Mouse (Mus musculus) WW6 (cell line): ENCODE results near the gene Tet3.
"Not testable (repeated sequence)": the region's sequence is repeated elsewhere in the genome, so short reads cannot be mapped to it uniquely, and the experiment has no call there.

Experiments used
- DNase-seq: peaks from one replicate; pipeline ENCODE4 v3.0.0-alpha.2; 2013; ENCODE audit warnings: low read depth, low spot score

Gene Tet3

DNA sequence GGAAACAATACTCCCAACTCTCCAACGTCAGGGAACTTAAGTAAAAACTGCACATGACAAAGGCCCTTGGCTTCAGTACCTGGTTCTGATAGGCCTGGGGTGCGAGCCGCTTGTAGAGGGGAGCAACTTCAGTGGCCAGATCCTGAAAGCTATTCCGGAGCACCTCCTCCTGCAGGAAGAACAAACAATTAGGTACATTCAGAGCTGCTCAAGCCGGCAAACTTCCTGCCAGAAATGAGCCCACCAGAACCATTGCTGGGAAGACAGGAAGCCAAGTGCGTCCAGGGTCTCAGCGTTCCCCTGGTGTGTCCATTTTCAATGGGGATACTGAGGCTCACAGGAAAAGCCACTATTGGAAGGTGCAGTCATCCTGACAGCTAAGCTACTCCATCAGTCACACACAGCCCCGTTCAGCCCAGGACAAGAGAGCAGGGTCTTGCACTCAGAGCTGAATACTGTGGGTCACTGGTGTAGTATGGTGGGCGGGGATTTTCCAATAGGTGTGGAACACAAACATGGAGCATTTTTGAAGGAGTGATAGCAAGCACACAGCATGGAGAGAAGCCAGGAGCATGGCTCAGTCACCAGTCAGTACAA is 85.1 kb downstream of the Tet3 start:
- DNase-seq = no peak

- no peak for DNase-seq
Measured at GRCm38 (mm10) chr6:83371350-83371749, 87.5 kb downstream of the Tet3 start.

DNA sequence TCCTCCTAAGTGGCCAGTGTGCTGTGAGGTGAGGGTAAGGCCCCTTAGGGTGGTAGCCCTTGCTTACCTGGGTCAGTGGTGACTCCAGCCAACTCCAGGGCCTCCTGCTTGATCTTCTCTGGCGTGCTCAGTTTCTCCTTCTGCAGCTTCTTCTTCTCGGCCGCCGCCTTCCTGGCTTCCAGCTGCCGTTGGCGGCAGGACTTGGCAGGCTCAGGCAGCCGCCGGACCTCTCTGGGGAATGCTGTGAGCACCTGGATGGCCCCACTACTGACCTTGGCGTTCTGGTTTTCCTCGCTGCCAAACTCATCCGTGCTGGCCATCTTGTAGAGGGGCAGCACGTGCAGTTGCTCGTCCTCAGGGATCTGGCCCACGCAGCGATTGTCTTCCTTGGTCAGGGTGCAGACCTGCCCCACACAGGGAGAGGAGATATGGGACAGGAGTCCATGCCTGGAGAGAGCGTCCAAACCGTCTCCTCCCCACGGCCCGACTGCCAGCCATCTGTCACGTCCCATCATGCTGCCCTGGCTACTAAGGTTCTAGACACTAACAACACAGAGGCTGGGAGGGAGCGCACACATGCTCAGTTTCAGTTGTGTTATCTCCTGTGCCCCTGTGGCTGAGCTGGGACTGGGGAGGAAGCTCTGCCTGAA is 88.4 kb downstream of the Tet3 start:
- DNase-seq = no peak

GRCm38 (mm10) chr6:83363075-83363474 is 95.8 kb downstream of the Tet3 start:
- no peak for DNase-seq

DNA sequence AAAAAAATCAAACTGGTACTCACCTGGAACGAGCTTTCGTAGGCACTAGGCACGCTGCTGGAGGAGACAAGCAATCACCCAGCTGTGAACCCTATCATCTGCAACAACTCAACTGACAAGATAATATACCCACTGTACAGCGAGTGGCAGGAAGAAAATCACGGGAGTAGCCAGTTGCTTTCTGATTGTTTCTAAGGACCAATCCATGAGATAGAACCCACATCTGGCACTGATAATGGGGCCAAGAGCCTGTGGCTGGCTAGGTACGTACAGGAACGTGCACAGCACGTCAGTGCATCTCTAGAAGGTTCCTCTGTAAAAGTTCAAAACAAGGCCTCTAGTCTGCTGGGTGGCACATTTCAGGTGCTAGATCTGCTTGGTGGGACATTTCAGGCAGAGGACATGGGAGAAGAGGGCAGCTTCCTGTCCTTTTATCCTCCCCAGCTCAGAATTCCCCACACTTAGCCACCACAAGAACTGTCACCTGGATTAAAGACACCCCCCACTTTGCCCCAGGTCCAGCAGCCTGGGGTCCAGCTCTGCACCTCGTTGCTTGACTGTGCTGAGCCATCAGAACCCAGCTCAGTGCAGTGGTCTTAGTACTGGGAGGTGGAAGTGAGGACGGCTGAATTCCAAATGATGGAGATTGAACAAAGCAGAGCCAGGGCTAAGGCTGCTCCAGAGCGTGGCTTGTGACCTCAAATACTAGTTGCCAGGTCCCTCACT is 97.2 kb downstream of the Tet3 start:
- no peak for DNase-seq

DNA sequence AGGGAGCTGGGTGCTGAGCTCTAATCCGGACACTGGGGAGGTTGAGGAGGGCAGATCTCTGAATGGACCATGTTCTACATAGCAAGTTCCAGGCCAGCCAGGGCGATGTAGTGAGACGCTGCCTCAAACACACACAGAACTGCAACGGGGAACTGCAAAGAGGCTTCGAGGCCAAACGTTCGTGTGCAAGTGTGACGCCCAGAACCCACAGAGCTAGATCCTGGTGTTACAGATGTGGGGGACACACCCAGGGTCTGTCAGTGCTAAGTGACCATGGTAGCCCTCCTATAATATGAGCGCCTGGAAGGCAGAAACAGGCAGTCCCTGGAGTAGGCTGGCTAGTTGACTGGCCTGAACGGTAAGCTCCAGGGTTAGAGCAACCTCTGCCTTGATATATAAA is 101.4 kb downstream of the Tet3 start:
- no peak for DNase-seq

DNA sequence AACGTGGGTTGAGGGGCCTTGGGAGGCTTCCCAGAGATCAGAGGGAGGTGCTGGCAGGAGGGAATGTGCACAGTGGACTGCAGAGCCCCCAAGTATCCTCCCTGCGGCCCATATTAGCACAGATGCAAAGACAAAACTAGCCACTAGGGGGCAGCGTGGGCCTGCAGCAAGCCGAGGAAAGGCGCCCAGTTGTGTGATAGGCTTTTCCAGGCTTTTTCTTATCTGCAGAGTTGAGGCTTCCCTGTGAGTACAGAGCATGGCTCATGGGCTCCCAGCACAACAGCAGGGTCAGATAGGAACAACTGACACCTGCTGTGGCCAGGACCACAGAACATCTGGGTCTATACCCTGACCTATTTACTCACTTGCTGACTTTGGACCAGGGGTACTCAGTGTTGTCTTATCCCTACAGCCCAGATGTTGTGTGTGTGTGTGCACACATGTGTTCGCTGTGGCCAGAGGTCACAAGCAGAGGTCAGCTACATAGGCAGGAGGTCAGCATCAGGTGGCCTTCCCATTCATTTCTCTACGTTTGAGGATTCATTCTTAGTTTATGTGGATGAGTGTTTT is 102.2 kb downstream of the Tet3 start:
- DNase-seq = peak; percentile 38

DNA sequence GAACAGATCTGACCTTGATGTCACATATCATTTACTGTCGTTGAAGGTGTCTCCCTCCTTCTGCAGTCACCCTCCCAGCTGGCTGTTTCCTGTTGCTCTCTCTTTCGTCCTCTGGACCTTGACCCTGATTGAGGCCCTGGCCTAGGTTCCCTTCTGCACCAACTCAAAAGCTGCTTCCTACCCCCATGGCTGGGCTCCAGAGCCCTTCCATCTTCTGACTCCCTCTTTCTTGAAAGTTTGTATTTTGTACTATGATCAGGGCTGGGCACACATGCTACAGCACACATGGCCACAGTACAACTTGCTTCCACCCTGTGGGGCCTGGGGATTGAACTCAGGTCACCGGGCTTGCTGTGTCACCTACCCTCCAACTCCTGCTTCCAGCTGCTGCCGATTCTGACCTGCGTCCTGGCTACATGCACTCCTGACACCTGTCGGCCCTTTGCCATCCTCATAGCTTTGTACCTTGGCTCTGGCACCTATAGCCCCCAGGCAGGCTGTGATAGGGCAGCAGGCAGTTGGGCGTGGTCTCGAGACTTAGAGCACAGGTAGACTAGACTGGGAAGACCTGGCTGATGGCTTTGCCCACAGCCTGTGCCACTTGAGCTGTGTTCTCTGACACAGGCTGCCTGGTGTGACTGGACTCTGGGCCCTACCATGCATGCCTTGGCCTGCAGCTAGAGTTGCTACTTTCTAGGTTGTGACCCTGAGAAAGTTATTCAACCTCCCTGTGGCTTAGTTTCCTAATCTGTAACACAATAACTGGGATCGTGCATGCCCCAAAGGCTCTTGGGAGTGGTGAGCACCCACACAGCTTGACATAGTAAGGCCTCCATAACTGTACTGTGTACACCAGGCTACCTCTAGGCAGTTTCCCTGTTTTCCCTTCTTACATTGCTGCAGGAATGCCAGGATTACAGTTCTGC is 103.8 kb downstream of the Tet3 start:
- DNase-seq = no peak

DNA sequence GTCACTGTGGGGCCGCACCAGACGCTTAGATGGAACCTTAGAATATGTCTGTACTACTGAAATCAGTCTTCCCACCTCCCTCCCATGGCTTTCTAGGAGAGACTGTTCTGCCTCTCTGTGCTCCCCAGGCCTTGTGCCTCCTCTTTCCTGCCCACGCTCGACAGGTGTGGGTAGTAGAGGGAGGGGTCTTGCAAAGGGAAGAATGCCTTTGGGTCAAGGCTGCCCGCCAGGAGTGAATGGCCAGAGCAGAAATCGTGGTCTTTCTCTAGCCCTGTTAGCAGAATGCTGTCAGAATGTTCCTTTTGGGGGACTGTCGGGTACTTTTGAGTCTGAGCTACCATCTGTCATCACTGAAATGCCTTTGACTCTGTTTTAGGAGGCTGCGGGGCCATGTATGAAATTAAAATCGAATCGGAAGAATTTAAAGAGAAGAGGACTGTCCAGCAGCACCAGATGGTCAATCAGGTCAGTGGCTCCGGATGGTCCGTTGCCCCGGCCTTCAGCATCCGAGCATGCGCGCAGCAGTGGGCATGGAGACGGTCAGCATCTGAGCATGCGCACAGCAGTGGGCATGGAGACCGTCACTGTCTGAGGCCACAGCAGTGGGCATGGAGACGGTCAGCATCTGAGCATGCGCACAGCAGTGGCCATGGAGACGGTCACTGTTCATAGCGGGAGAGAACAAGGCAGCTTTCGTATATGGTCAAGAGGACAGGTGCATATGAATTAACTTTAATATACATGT is 106.0 kb downstream of the Tet3 start:
- no peak for DNase-seq

- DNase-seq = no peak
Measured at GRCm38 (mm10) chr6:83351490-83352160, 107.3 kb downstream of the Tet3 start.

GRCm38 (mm10) chr6:83350851-83351405 is 108.0 kb downstream of the Tet3 start:
- no peak for DNase-seq

DNA sequence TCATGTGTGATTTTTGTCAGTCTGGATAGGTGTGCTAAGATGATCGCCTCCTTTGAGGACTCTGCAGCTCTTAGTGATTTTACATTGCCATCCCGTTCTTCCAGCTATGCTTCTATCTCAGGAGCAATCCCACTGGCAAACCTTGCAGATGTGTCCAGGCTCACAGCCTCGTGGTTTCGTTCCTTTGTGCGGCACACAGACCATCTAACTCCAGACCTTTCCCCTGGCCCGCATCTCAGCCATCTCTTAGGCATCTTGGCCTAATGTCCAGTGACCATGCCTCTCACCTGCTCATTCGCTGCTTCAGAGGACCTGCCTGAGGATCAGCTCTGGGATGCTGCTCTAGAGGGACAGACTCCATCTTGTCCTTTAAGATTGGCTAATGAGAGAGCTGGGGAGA is 108.7 kb downstream of the Tet3 start:
- no peak for DNase-seq

- peak; percentile 52 for DNase-seq
Measured at GRCm38 (mm10) chr6:83349274-83349958, 109.5 kb downstream of the Tet3 start.

DNA sequence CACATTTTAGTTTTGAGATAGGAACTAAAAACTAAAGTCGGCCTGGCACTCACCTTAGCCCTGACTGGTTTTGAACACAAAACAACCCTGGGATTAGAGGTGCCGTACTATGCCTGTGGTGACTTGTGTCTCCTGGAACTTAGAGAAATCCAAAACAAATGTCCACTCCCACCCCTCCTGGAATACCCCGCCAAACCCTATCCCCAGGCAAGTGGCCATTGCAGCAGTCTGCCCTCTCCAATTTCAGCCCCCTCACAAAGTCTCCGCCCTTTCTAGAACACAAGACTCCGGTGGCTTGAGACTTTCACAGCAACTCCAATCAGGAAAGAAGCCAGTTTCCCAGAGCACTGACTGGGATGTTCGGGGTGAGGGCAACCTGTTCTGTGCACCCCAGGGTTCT is 110.0 kb downstream of the Tet3 start, which contains the start of gene Bola3:
TSS of gene Bola3 (plus strand) at position 275 of the 400 bp plus-strand sequence.
- no peak for DNase-seq

- no peak for DNase-seq
Measured at GRCm38 (mm10) chr6:83347916-83348315, 111.0 kb downstream of the Tet3 start.

DNA sequence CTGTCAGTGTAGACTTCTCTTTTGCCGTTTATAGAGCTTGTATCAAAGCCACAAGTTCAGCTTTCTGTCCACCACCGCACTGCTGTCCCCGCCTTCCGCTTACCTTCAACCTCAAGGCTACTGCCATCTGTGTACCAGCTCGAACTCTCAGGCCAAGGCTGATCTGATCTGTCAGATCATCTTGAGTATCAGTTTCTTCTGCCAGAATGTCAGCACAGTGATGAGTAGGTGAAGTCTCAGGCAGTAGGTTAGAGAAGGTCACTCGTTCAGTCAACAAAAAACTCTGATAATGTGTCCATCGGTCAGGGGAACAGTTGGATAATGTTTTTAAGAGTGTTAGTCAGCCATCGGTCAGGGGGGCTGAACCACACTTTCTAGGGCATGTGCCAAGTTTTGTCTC is 113.6 kb downstream of the Tet3 start:
- DNase-seq = not testable (repeated sequence)

DNA sequence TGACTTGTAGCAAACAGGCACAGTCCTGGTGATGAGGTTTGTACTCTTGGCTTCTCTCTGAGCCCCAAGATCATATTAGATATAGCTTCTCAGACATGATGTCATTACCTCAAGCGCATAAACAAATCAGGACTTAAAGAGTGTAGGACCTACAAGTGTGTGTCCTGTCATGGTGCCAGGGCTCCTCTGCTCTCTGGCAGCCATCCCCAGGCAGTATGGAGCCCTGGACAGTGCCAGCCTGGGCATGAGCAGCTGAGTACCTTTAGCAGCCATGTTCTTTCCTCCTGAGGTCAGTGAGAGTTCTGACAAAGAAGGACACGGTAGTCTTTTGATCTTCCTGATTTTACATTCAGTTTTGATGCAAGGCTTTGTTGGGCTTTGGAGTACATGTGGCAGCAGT is 115.9 kb downstream of the Tet3 start:
- DNase-seq = no peak

- no peak for DNase-seq
Measured at GRCm38 (mm10) chr6:83341387-83341786, 117.5 kb downstream of the Tet3 start.

DNA sequence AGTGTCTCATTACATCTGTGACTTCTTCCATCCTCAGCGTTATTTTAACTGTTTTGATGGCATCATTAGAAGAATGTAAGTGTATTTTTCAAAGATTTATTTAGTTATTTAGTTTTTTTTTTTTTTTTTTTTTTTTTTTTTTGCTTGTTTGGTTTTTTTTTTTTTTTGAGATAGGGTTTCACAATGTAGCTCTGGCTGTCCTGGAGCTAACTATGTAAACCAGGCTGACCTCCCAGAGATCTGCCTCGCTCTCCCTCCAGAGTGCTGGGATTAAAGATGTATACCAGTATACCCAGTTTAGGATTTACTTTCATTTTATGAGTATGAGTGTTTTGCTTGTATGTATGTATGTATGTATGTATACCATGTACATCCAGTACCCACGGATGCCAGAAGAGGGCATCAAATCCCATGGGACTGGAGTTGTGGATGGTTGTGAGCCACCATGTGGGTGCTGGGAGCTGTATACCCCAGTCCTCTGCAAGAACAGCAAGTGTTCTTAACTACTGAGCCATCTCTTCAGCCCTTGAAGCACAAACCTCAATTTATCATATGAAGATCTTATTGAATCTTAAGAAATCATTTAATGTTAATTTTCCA is 131.2 kb downstream of the Tet3 start:
- no peak for DNase-seq
